Mouse (Mus musculus) liver, embryonic 14.5 days (tissue): ENCODE results near the gene Ccna1. TPM values are rescaled to one million over a fixed set of nuclear protein-coding genes. Genes with fewer than 3 reads are reported as not detected.

Experiments
- ATAC-seq: fragments of 200-750 bp; cut with Nextera tagmentation; 2 replicates; pipeline ENCODE4 v1.8.0; 2017; ENCODE audit warnings: moderate number of reproducible peaks, mild to moderate bottlenecking, moderate library complexity; ENCODE audit not compliant: insufficient read depth
- DNase-seq, 3 experiments: peaks; one replicate each; pipeline ENCODE4 v3.0.0-alpha.2; 2012 to 2013; ENCODE audit warnings: low read depth in 3 of 3, low spot score in 3 of 3
- H3K27ac ChIP-seq: fragments of 300-500 bp; sonication (generic); 2 replicates; pipeline ENCODE4 v1.5.1; 2014; ENCODE audit warnings: moderate library complexity, mild to moderate bottlenecking, control low read depth, inconsistent platforms
- H3K27me3 ChIP-seq: fragments of 300-500 bp; sonication (generic); 2 replicates; pipeline ENCODE4 v1.6.1; 2014; ENCODE audit warnings: mild to moderate bottlenecking, low read length, moderate library complexity; ENCODE audit not compliant: control insufficient read depth, insufficient read depth
- H3K36me3 ChIP-seq: fragments of 300-500 bp; sonication (generic); replicated peaks from 2 replicates; pipeline ENCODE4 v1.6.1; 2014; ENCODE audit warnings: low read depth; ENCODE audit not compliant: control insufficient read depth, insufficient read depth
- H3K4me1 ChIP-seq, 2 experiments: fragments of 200-500 bp in 1 of 2; fragments of 300-500 bp in 1 of 2; sonication (generic) in 1 of 2; replicated peaks; 2 replicates each; pipeline ENCODE4 v1.6.1; 2012 to 2014; ENCODE audit warnings: antibody characterized with exemption in 1 of 2, inconsistent platforms in 1 of 2, low read length in 1 of 2; ENCODE audit not compliant: control insufficient read depth in 2 of 2, insufficient read depth in 2 of 2
- H3K4me2 ChIP-seq: fragments of 300-500 bp; sonication (generic); 2 replicates; pipeline ENCODE4 v1.6.1; 2014; ENCODE audit warnings: low read depth, mild to moderate bottlenecking, control low read depth, moderate library complexity
- H3K4me3 ChIP-seq, 2 experiments: fragments of 200-500 bp in 1 of 2; fragments of 300-500 bp in 1 of 2; sonication (generic) in 1 of 2; 2 replicates each; pipeline ENCODE4 v1.5.1; 2012 to 2014; ENCODE audit warnings: low read depth in 2 of 2, low read length in 2 of 2, mild to moderate bottlenecking in 2 of 2, control low read depth in 1 of 2, inconsistent platforms in 1 of 2, moderate library complexity in 1 of 2; ENCODE audit not compliant: insufficient read depth in 1 of 2
- H3K9ac ChIP-seq: fragments of 300-500 bp; sonication (generic); replicated peaks from 2 replicates; pipeline ENCODE4 v1.6.1; 2014; ENCODE audit warnings: mild to moderate bottlenecking, control low read depth, moderate library complexity
- H3K9me3 ChIP-seq: fragments of 300-500 bp; sonication (generic); 2 replicates; pipeline ENCODE4 v1.6.1; 2016; ENCODE audit warnings: low read length, mixed read lengths; ENCODE audit not compliant: control insufficient read depth
- CTCF ChIP-seq: IDR thresholded peaks from 2 replicates; pipeline ENCODE4 v1.5.1; 2016; ENCODE audit warnings: antibody characterized with exemption, low read depth, control low read depth
- EP300 ChIP-seq: IDR thresholded peaks from 2 replicates; pipeline ENCODE4 v1.6.1; 2016; ENCODE audit warnings: antibody characterized with exemption, low read depth
- WGBS: fragments of 180-500 bp; shearing (Covaris S2); extraction: QIAGEN DNeasy Blood & Tissue Kit; methylation state at CpG from one replicate; pipeline ENCODE4 v1.1.7; 2014; ENCODE audit not compliant: insufficient replicate concordance; 5-methylcytosine and 5-hydroxymethylcytosine counted together
- polyA plus RNA-seq, 2 experiments: library from polyadenylated mRNA; depleted of rRNA in 1 of 2; stranded (reverse) in 1 of 2; unstranded in 1 of 2; fragments of >200 nt; fragmentation: Nextera tagmentation in 1 of 2; extraction: Ambion mirVana in 1 of 2; gene quantifications; 2 replicates each; pipeline versions ENCODE4 v1.2.1 to v1.2.3; 2012 to 2014

Ccna1 gene
- polyA plus RNA-seq, 2 experiments: 0.14 to 0.20 TPM

- H3K36me3 ChIP-seq: no peaks in the 10 kb centered on the region
- no peak overlapping the region for H3K27ac ChIP-seq
- no peak overlapping the region for H3K4me2 ChIP-seq
- TF ChIP-seq EP300 (no peak), CTCF (no peak)
- DNase-seq (no peak), ATAC-seq (no peak)
- H3K4me3 ChIP-seq: no peak overlapping the region
- H3K27me3 ChIP-seq: peaks cover 21% of the 10 kb centered on the region
- H3K4me1 ChIP-seq: no peaks in the 10 kb centered on the region; a peak in 1 of 4 replicates
- H3K9me3 ChIP-seq: no peaks in the 10 kb centered on the region
- WGBS: 47% methylated on average over 8 of the region's 8 CpGs
- H3K9ac ChIP-seq: no peak overlapping the region
Measured at GRCm38 (mm10) chr3:55056376-55056775, 1.1 kb upstream of the Ccna1 start.

DNA sequence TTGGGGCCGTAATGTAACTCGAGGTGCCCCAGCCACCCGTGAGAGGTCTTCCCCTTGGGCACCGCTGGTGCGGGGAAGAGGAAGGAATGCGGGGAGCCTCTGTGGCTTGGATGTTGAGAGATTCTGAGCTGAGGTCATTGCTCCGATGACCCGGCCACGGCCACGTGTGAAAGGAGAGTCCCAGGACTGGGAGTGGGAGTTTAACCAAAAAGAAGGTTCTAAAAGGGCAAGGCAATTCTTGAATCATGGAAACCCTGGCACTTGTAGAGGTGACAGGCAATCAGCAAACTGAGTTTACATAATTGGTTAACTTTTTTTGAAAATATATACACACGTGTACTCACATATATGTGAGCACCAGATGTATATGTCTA is 433 bp upstream of the Ccna1 start:
- H3K27ac ChIP-seq: no peak overlapping the region
- no peak overlapping the region for H3K9ac ChIP-seq
- H3K9me3 ChIP-seq: no peaks in the 10 kb centered on the region
- WGBS: 9% methylated on average over 11 of the region's 11 CpGs
- H3K36me3 ChIP-seq: no peaks in the 10 kb centered on the region
- ATAC-seq (no peak), DNase-seq (no peak)
- TF ChIP-seq EP300: no peak
- TF ChIP-seq CTCF: no peak
- peaks cover 21% of the 10 kb centered on the region for H3K27me3 ChIP-seq
- no peak overlapping the region; a peak in 1 of 4 replicates for H3K4me3 ChIP-seq
- H3K4me1 ChIP-seq: no peaks in the 10 kb centered on the region; a peak in 1 of 4 replicates
- peak overlapping the region; percentile 57 for H3K4me2 ChIP-seq

DNA sequence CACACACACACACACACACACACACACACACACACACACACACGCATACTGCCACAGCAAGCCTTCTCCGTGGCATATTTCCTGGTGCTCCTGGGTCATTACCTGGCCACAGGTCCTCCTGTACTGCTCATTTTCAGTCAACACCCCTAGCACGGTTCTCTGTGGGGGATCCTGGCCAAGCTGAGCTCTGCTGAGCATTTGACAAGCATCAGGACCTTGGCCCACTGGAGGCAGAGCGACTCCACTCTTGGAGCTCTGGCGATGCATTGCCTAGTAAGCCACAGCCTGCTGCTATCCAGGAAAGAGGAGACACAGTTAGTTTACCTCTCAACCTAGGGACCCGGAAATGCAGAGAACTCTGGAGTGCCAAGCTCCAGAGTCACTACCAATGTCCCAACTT is 1.1 kb downstream of the Ccna1 start:
- no peak overlapping the region for H3K27ac ChIP-seq
- ATAC-seq: no peak
- H3K9ac ChIP-seq: no peak overlapping the region
- peaks cover 21% of the 10 kb centered on the region for H3K27me3 ChIP-seq
- no peak for DNase-seq
- no peaks in the 10 kb centered on the region for H3K36me3 ChIP-seq
- no peak overlapping the region for H3K4me3 ChIP-seq
- WGBS: 37% methylated on average over 6 of the region's 6 CpGs
- H3K9me3 ChIP-seq: no peaks in the 10 kb centered on the region
- H3K4me2 ChIP-seq: no peak overlapping the region
- no peak for TF ChIP-seq CTCF
- TF ChIP-seq EP300: no peak
- H3K4me1 ChIP-seq: no peaks in the 10 kb centered on the region; a peak in 1 of 4 replicates

DNA sequence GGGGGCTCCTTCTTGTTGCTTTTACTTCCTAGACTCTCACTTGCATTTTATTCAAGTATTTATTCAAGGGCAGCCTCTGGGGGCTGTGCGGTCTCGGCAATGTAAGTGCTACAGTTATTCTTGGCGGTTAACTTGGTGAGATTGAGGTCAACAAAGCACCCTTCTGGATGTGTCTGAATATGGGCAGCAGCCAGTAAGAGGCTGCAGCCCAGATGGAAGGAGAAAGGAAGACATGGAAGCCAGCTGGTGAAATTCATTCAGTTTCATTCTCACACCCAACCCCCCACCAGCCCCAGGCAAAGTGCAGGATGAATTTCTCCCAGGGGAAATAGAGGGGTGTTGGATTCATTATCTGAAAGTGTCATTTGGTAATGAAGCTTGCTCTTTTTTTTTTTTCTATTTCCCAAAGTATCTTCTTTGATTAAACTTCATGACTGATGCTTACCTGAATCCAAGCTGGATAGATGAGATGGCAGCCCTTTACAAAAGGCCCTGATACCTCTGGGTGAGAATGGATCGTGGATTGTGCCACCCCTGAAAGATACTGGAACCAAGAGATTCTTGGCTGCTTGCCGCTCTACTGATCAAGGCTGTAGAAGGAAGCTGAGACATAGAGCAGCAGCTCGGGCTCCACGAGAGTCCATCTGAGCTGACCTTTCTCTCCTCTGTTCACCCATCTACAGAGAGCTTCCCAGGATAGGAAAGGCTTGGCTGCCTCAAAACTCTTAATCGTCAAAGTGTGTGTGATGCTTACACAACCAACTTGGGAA is 10.5 kb downstream of the Ccna1 start:
- no peaks in the 10 kb centered on the region for H3K4me1 ChIP-seq
- H3K4me3 ChIP-seq: no peak overlapping the region
- no peaks in the 10 kb centered on the region for H3K27me3 ChIP-seq
- ATAC-seq (no peak), DNase-seq (no peak)
- no peak for TF ChIP-seq CTCF
- no peak for TF ChIP-seq EP300
- no peak overlapping the region for H3K27ac ChIP-seq
- H3K9me3 ChIP-seq: no peaks in the 10 kb centered on the region
- no peaks in the 10 kb centered on the region for H3K36me3 ChIP-seq
- no peak overlapping the region for H3K4me2 ChIP-seq
- no peak overlapping the region for H3K9ac ChIP-seq
- 62% methylated on average over 8 of the region's 8 CpGs for WGBS

- TF ChIP-seq CTCF (no peak), EP300 (no peak)
- Histone ChIP-seq H3K36me3 (no peaks in the 10 kb centered on the region), H3K4me2 (no peak overlapping the region), H3K27ac (no peak overlapping the region), H3K4me1 (no peaks in the 10 kb centered on the region), H3K9me3 (no peaks in the 10 kb centered on the region), H3K9ac (no peak overlapping the region), H3K27me3 (no peaks in the 10 kb centered on the region), H3K4me3 (no peak overlapping the region)
- no peak for DNase-seq
- 63% methylated on average over 5 of the region's 5 CpGs for WGBS
- no peak for ATAC-seq
Measured at GRCm38 (mm10) chr3:55037608-55038007, 17.7 kb downstream of the Ccna1 start.
